Mouse (Mus musculus) leukemia stem cell, adult 10-12 weeks (primary cell): ENCODE results near the gene Olfr541. TPM values are rescaled to one million over a fixed set of nuclear protein-coding genes. Genes with fewer than 3 reads are reported as not detected.

Experiments used
- polyA plus RNA-seq: library from polyadenylated mRNA; stranded (reverse); fragments of >175 nt; gene quantifications from 2 replicates; pipeline ENCODE4 v1.2.3, GENCODE M21; 2012; ENCODE audit warnings: low replicate concordance

The Olfr541 gene
- not detected in 2 replicates for polyA plus RNA-seq

DNA sequence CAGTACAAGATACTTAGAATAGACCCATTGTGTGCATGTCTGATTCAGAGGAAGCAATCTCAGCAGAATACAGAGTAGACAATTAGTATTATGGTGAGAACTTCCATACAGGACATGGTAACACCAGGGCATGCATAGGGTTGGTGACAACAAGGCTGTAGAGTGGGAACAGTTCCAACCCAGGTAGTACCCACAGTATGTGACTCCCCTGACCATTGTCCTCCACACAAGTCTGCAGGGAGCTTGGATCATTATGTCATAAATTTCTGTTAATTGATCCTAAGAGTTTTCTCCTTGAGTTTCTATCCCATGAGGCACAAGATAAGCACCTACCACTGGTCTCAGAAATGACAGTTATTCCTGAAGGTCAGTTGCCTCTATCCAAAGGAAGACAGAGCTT is at the start of gene Olfr541:
TSS of gene Olfr541 (plus strand) at position 301 of the 400 bp plus-strand sequence.

GRCm38 (mm10) chr7:140659630-140660029 is 37.4 kb upstream of the Olfr541 start, which contains the start of gene Olfr539:
TSS of gene Olfr539 (plus strand) at chr7:140659930.

GRCm38 (mm10) chr7:140681651-140682050 is 15.4 kb upstream of the Olfr541 start, which contains the start of gene Olfr45:
TSS of gene Olfr45 (plus strand) at chr7:140681951.

Other genes starting within 250 kb of the Olfr541 start
- not detected in 2 replicates for gene Olfr533, start 233.9 kb upstream of the Olfr541 start, polyA plus RNA-seq
- gene Olfr535, start 213.1 kb upstream of the Olfr541 start, polyA plus RNA-seq = not detected in 2 replicates
- not detected in 2 replicates for gene Olfr536, start 189.9 kb upstream of the Olfr541 start, polyA plus RNA-seq
- not detected in 2 replicates for gene Olfr538, start 129.4 kb upstream of the Olfr541 start, polyA plus RNA-seq
- gene Olfr46, start 96.0 kb upstream of the Olfr541 start, polyA plus RNA-seq = not detected in 2 replicates
- not detected in 2 replicates for gene Olfr61, start 68.3 kb upstream of the Olfr541 start, polyA plus RNA-seq
- gene Olfr53, start 50.8 kb upstream of the Olfr541 start, polyA plus RNA-seq = not detected in 2 replicates
- not detected in 2 replicates for gene Olfr539, start 37.3 kb upstream of the Olfr541 start, polyA plus RNA-seq
- not detected in 2 replicates for gene Olfr45, start 15.3 kb upstream of the Olfr541 start, polyA plus RNA-seq
- not detected in 2 replicates for gene Cyp2e1, start 66.5 kb downstream of the Olfr541 start, polyA plus RNA-seq
- not detected in 2 replicates for gene Syce1, start 90.6 kb downstream of the Olfr541 start, polyA plus RNA-seq
- gene Zfp941, start 124.9 kb downstream of the Olfr541 start, polyA plus RNA-seq = not detected in 2 replicates
- gene Urah, start 137.8 kb downstream of the Olfr541 start, polyA plus RNA-seq = not detected in 2 replicates
- not detected in 2 replicates for gene Scgb1c1, start 148.3 kb downstream of the Olfr541 start, polyA plus RNA-seq
- not detected in 2 replicates for gene Odf3, start 150.5 kb downstream of the Olfr541 start, polyA plus RNA-seq
- gene Gm45785, start 159.1 kb downstream of the Olfr541 start, polyA plus RNA-seq = not detected in 2 replicates
- gene Ric8a, start 159.7 kb downstream of the Olfr541 start, polyA plus RNA-seq = 59.0 and 60.4 TPM in 2 replicates
- 1.6 and 5.5 TPM in 2 replicates for gene Bet1l, start 160.3 kb downstream of the Olfr541 start, polyA plus RNA-seq
- gene Psmd13, start 184.7 kb downstream of the Olfr541 start, polyA plus RNA-seq = 24.5 and 69.2 TPM in 2 replicates
- 32.7 and 37.1 TPM in 2 replicates for gene Sirt3, start 185.0 kb downstream of the Olfr541 start, polyA plus RNA-seq
- not detected in 2 replicates for gene Cox8b, start 203.2 kb downstream of the Olfr541 start, polyA plus RNA-seq
- gene Nlrp6, start 223.6 kb downstream of the Olfr541 start, polyA plus RNA-seq = not detected in 2 replicates
- 8.1 and 14.9 TPM in 2 replicates for gene Pgghg, start 244.1 kb downstream of the Olfr541 start, polyA plus RNA-seq